Mouse (Mus musculus): ENCODE data around the gene Ky.

- TF ChIP-seq POLR2A (IDR thresholded peaks at IDR 0.05; ENCODE audit: borderline replicate concordance, low read depth, low read length) (no peak), CTCF (IDR thresholded peaks at IDR 0.05; ENCODE audit: low read depth, low read length) (no peak)
Measured at GRCm38 (mm10) chr9:102499746-102500145, 5.8 kb upstream of the Ky start.
